Mouse (Mus musculus) intestine, embryonic 15.5 days (tissue): ENCODE results near the gene Gm3500. TPM values are rescaled to one million over a fixed set of nuclear protein-coding genes. Genes with fewer than 3 reads are reported as not detected.
"Not testable (repeated sequence)": the region's sequence is repeated elsewhere in the genome, so short reads cannot be mapped to it uniquely, and the experiment has no call there.

Source experiments
- ATAC-seq: fragments of 200-750 bp; cut with Nextera tagmentation; 2 replicates; pipeline ENCODE4 v1.8.0; 2017; ENCODE audit warnings: moderate TSS enrichment, moderate library complexity
- H3K27ac ChIP-seq: fragments of 300-500 bp; sonication (generic); 2 replicates; pipeline ENCODE4 v1.5.1; 2015; ENCODE audit warnings: mild to moderate bottlenecking, inconsistent platforms
- H3K27me3 ChIP-seq: fragments of 300-500 bp; sonication (generic); replicated peaks from 2 replicates; pipeline ENCODE4 v1.6.1; 2015; ENCODE audit warnings: inconsistent platforms
- H3K36me3 ChIP-seq: fragments of 300-500 bp; sonication (generic); 2 replicates; pipeline ENCODE4 v1.6.1; 2015; ENCODE audit warnings: inconsistent platforms
- H3K4me1 ChIP-seq: fragments of 300-500 bp; sonication (generic); replicated peaks from 2 replicates; pipeline ENCODE4 v1.6.1; 2015; ENCODE audit warnings: inconsistent platforms
- H3K4me2 ChIP-seq: fragments of 300-500 bp; sonication (generic); replicated peaks from 2 replicates; pipeline ENCODE4 v1.6.1; 2015; ENCODE audit warnings: mild to moderate bottlenecking, inconsistent platforms
- H3K4me3 ChIP-seq: fragments of 300-500 bp; sonication (generic); replicated peaks from 2 replicates; pipeline ENCODE4 v1.5.1; 2015; ENCODE audit warnings: inconsistent platforms
- H3K9ac ChIP-seq: fragments of 300-500 bp; sonication (generic); 2 replicates; pipeline ENCODE4 v1.6.1; 2015; ENCODE audit warnings: inconsistent platforms
- H3K9me3 ChIP-seq: fragments of 300-500 bp; sonication (generic); 2 replicates; pipeline ENCODE4 v1.6.1; 2016; ENCODE audit warnings: inconsistent platforms
- WGBS: fragments of 180-500 bp; shearing (Covaris S2); methylation state at CpG from one replicate; pipeline ENCODE4 v1.1.7; 2015; 5-methylcytosine and 5-hydroxymethylcytosine counted together
- polyA plus RNA-seq: library from polyadenylated mRNA; unstranded; fragments of >200 nt; fragmentation: Nextera tagmentation; extraction: Ambion mirVana; gene quantifications from 2 replicates; pipeline ENCODE4 v1.2.1, GENCODE M21; 2015

Gene Gm3500
- polyA plus RNA-seq, result not detected in 2 replicates

DNA sequence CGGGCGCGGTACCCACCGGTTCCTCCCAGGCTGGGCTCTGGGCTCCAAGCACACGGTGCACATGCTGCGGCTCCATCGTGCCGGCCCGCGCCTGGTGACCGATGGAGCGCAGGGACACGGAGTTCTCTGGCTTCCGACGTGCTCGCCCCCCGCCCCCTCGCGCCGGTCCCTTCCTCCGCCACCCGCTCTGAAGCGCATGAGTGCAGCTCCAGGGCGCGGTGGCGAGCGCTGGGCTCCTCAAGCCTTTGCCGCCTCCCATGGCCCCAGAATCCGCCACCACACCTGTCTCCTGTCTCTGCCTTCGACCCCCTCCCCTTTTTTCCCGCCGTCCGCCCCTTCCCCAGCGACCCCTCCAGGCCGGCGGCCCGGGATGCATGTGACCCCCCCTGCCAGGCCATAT lies at the start of gene Gm3500:
Gene Gm3500, minus strand, starts transcription at position 101 of the 400 bp plus-strand sequence.
- not testable (repeated sequence) for ATAC-seq, H3K9ac ChIP-seq
- no CpG with 5 or more reads among the region's 37 CpGs for WGBS

DNA sequence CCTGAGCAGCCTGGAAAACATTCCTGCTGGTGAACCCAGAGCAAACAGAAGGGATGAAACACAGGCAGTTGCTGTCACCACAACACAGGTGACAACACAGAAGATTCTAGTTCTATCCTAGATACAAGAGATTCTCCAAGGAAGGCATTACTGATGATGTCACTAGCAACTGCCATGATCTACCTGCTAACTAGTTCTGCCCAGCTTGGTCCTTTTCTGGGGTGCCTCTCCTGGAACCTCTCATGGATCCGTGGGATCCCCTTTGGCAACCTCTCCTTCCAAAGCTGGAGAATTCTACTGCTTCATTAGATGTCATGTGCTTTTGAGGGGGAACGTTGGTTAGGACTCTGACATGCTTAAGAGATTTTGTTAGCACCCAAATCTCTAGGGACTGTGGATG lies 54.0 kb downstream of the Gm3500 start, which contains the start of gene Gm3542:
Gene Gm3542, minus strand, starts transcription at position 101 of the 400 bp plus-strand sequence.
- no CpG with 5 or more reads among the region's 2 CpGs for WGBS
- not testable (repeated sequence) for H3K4me3 ChIP-seq, H3K4me2 ChIP-seq, H3K36me3 ChIP-seq, H3K4me1 ChIP-seq, H3K9ac ChIP-seq, ATAC-seq, H3K27me3 ChIP-seq, H3K27ac ChIP-seq, H3K9me3 ChIP-seq

More for the DNA sequence above, at the start of gene Gm3500:
- H3K4me2 ChIP-seq, H3K4me1 ChIP-seq, H3K36me3 ChIP-seq, H3K27me3 ChIP-seq, H3K4me3 ChIP-seq, H3K9me3 ChIP-seq, H3K27ac ChIP-seq: not testable (repeated sequence)

Other genes with a start within 250 kb of the Gm3500 start
- gene Gm3317, start 224.5 kb downstream of the Gm3500 start, polyA plus RNA-seq, result not detected in 2 replicates
- not detected in 2 replicates for gene Gm8271, start 203.3 kb downstream of the Gm3500 start, polyA plus RNA-seq
- gene Gm3526, start 128.5 kb downstream of the Gm3500 start, polyA plus RNA-seq, result not detected in 2 replicates
- not detected in 2 replicates for gene Gm3542, start 54.1 kb downstream of the Gm3500 start, polyA plus RNA-seq
- 0.39 TPM in 2 replicates for gene Gm3194, start 66.4 kb upstream of the Gm3500 start, polyA plus RNA-seq
- not detected in 2 replicates for gene Gm8246, start 88.8 kb upstream of the Gm3500 start, polyA plus RNA-seq
- gene Gm3187, start 95.2 kb upstream of the Gm3500 start, polyA plus RNA-seq, result not detected in 2 replicates
- 0.43 and 0.52 TPM in 2 replicates for gene Gm3488, start 112.6 kb upstream of the Gm3500 start, polyA plus RNA-seq
- gene Gm3532, start 149.4 kb upstream of the Gm3500 start, polyA plus RNA-seq, result not detected in 2 replicates
- not detected in 2 replicates for gene Gm8265, start 244.0 kb upstream of the Gm3500 start, polyA plus RNA-seq